Mouse (Mus musculus) cerebellum, adult 2 months (tissue): Measurements from ENCODE around the gene Ggcx.

ENCODE experiments used
- CTCF ChIP-seq: fragments of 200-500 bp; IDR thresholded peaks from 2 replicates; pipeline ENCODE4 v1.5.1; 2011; ENCODE audit warnings: low read depth, mild to moderate bottlenecking, control low read depth, low read length, moderate library complexity, borderline replicate concordance; ENCODE audit not compliant: insufficient read depth
- POLR2A ChIP-seq: fragments of 200-500 bp; IDR thresholded peaks from 2 replicates; pipeline ENCODE4 v1.6.1; 2011; ENCODE audit warnings: low read length, control low read depth, borderline replicate concordance; ENCODE audit not compliant: insufficient read depth

DNA sequence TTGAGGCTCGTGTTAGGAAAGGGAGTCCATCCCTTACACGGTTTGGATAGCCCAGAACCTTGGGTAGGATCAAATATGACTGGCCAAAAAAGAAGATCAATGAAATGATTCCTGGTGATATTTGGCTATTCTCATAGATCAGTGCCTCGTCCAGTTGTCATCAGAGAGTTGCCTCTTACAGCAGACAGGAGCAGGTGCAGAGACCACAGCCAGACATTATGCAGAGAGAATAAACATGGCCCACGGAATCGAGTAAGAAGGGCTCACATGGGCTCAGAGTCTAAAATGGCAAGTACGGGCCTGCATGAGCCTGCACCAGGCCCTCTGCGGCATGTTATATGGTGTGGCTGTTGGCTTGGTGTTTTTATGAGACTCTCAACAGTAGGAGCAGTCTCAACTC, 8.8 kb upstream of the Ggcx start:
- TF ChIP-seq CTCF (no peak), POLR2A (no peak)
